Mouse (Mus musculus) adrenal gland, postnatal 10 days (tissue): ENCODE data around the gene Zscan4-ps1. TPM values are rescaled to one million over a fixed set of nuclear protein-coding genes. Genes with fewer than 3 reads are reported as not detected.
"Not testable (repeated sequence)": the region's sequence is repeated elsewhere in the genome, so short reads cannot be mapped to it uniquely, and the experiment has no call there.

Experiments used
- DNase-seq: peaks from one replicate; pipeline ENCODE4 v3.0.0; 2021; ENCODE audit warnings: mixed read lengths
- long read RNA-seq, 2 experiments: library from polyadenylated mRNA; stranded (forward); transcript quantifications; one replicate each; pipeline ENCODE4 v2.0.0; 2021
- total RNA-seq, 2 experiments: library from RNA; stranded (reverse); gene quantifications; 2 replicates each; pipeline ENCODE4 v1.2.3; 2021

Zscan4-ps1 gene
- not detected for total RNA-seq
- long read RNA-seq, experiment 1 = 0 reads
- long read RNA-seq, experiment 2 = 0 reads

- DNase-seq = not testable (repeated sequence)
These were observed at the start of gene Zscan4-ps1 for GRCm38 (mm10) chr7:11069591-11069990. Gene Zscan4-ps1, minus strand, starts transcription at chr7:11069691.

Other genes with a start within 250 kb of the Zscan4-ps1 start
- not detected for gene Zscan4b, start 164.6 kb downstream of the Zscan4-ps1 start, total RNA-seq
- gene Zscan4c, start 63.9 kb downstream of the Zscan4-ps1 start, total RNA-seq = not detected
- gene Zscan4d, start 96.5 kb upstream of the Zscan4-ps1 start, total RNA-seq = not detected
- not detected for gene Zscan4e, start 241.0 kb upstream of the Zscan4-ps1 start, total RNA-seq